Mouse (Mus musculus) small intestine, adult 2 months (tissue): Measurements from ENCODE around the gene Glce. TPM values are rescaled to one million over a fixed set of nuclear protein-coding genes. Genes with fewer than 3 reads are reported as not detected.
A peak's percentile ranks its signal among the peaks of the same experiment; 100 is the strongest.

Source experiments
- H3K27ac ChIP-seq: fragments of 200-500 bp; 2 replicates; pipeline ENCODE4 v1.5.1; 2012; ENCODE audit warnings: low read depth, low read length, control low read depth, inconsistent platforms; ENCODE audit not compliant: insufficient read depth
- H3K27me3 ChIP-seq: fragments of 200-500 bp; 2 replicates; pipeline ENCODE4 v1.6.1; 2012; ENCODE audit warnings: mild to moderate bottlenecking, moderate library complexity, low read length, inconsistent platforms; ENCODE audit not compliant: control insufficient read depth, insufficient read depth
- H3K36me3 ChIP-seq: fragments of 200-500 bp; 2 replicates; pipeline ENCODE4 v1.6.1; 2012; ENCODE audit warnings: mild to moderate bottlenecking, low read length, control low read depth, inconsistent platforms; ENCODE audit not compliant: control insufficient read depth, insufficient read depth
- H3K4me1 ChIP-seq: fragments of 200-500 bp; 2 replicates; pipeline ENCODE4 v1.6.1; 2012; ENCODE audit warnings: low read length, inconsistent platforms, mixed read lengths; ENCODE audit not compliant: control insufficient read depth, insufficient read depth, insufficient read length
- H3K4me3 ChIP-seq: fragments of 200-500 bp; 2 replicates; pipeline ENCODE4 v1.5.1; 2012; ENCODE audit warnings: low read depth, mild to moderate bottlenecking, control low read depth, inconsistent platforms, low read length, moderate library complexity
- CTCF ChIP-seq: fragments of 200-500 bp; IDR thresholded peaks from 2 replicates; pipeline ENCODE4 v1.5.1; 2012; ENCODE audit warnings: low read depth, mild to moderate bottlenecking, control low read depth, inconsistent platforms, low read length, moderate library complexity, mixed read lengths; ENCODE audit not compliant: insufficient replicate concordance, insufficient read length; ENCODE audit errors: extremely low read depth
- POLR2A ChIP-seq: fragments of 200-500 bp; IDR thresholded peaks from 2 replicates; pipeline ENCODE4 v1.6.1; 2012; ENCODE audit warnings: low read depth, mild to moderate bottlenecking, control low read depth, inconsistent platforms, low read length, moderate library complexity
- WGBS: fragments of 180-500 bp; shearing (Covaris S2); methylation state at CpG from one replicate; pipeline ENCODE4 v1.1.7; 2018; 5-methylcytosine and 5-hydroxymethylcytosine counted together
- polyA plus RNA-seq: library from polyadenylated mRNA; depleted of rRNA; stranded (reverse); fragments of >200 nt; gene quantifications from 2 replicates; pipeline ENCODE4 v1.2.3, GENCODE M21; 2012; rRNA removed

Gene Glce
- polyA plus RNA-seq, 1 experiment, result 2.2 TPM

- TF ChIP-seq CTCF, result no peak
- TF ChIP-seq POLR2A, result no peak
- Histone ChIP-seq H3K4me3 (no peak overlapping the region), H3K36me3 (no peaks in the 10 kb centered on the region), H3K4me1 (peaks cover 14% of the 10 kb centered on the region), H3K27me3 (no peaks in the 10 kb centered on the region), H3K27ac (no peak overlapping the region)
- 78% methylated on average over 12 of the region's 12 CpGs for WGBS
Measured at GRCm38 (mm10) chr9:62013316-62014097, 108.9 kb downstream of the Glce start.

DNA sequence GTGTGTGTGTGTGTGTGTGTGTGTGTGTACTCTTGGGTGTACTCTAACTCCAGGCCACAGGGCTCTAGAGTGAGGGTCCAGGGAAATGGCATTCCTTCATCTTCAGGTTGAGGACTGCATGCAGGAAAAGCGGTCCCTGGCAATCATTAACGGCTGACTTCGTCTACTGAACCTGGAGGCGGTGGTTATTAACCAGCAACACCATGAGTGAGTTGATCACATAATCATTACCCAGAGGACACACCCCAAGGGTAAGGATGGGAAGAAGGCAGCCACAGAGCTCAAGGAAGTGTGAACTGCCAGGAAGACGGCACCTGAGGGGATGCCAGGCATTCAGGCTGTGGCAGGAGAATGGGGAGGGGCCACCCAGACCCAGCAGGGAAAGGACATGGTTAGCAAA lies 114.1 kb downstream of the Glce start:
- no peaks in the 10 kb centered on the region for H3K36me3 ChIP-seq
- TF ChIP-seq POLR2A (no peak), CTCF (no peak)
- H3K4me1 ChIP-seq, result peaks cover 18% of the 10 kb centered on the region
- no peak overlapping the region for H3K4me3 ChIP-seq
- no peaks in the 10 kb centered on the region for H3K27me3 ChIP-seq
- WGBS, result 35% methylated on average over 5 of the region's 5 CpGs
- peak overlapping the region; percentile 8; the same call in 1 of the 2 replicates for H3K27ac ChIP-seq

Other genes starting within 250 kb of the Glce start
- gene Rplp1, start 208.1 kb downstream of the Glce start, polyA plus RNA-seq, result 3,342 and 5,315 TPM in 2 replicates
- gene Kif23, start 175.9 kb downstream of the Glce start, polyA plus RNA-seq, result 2.3 and 6.5 TPM in 2 replicates
- gene Paqr5, start 95.8 kb downstream of the Glce start, polyA plus RNA-seq, result 3.3 and 21.8 TPM in 2 replicates
- not detected in 2 replicates for gene Spesp1, start 159.6 kb upstream of the Glce start, polyA plus RNA-seq
- gene Anp32a, start 218.6 kb upstream of the Glce start, polyA plus RNA-seq, result 2.4 and 4.7 TPM in 2 replicates